Mouse (Mus musculus): ENCODE measurements at regions not wholly inside any gene's neighbourhood (a gene's known extent, or its start where the extent isn't known, plus 50 kb on each side); places are given as distances from the start of the nearest gene placed in this dataset.

- TF ChIP-seq EP300 (IDR thresholded peaks at IDR 0.05; ENCODE audit: insufficient read depth, low read depth, low read length) (no peak), POLR2A (IDR thresholded peaks at IDR 0.05; ENCODE audit: insufficient read depth, low read depth, low read length) (no peak)
These were observed 157.6 kb upstream of the Btg1 start for GRCm38 (mm10) chr10:96459186-96459585.

Data from heart, adult 2 months (tissue).